Mouse (Mus musculus) MEL (cell line): ENCODE results near the gene Grb10.

Source experiments
- BHLHE40 ChIP-seq: IDR thresholded peaks from 2 replicates; pipeline ENCODE4 v1.6.1; 2012; ENCODE audit warnings: low read depth, mild to moderate bottlenecking, inconsistent platforms, low read length, improper control_type of control experiment, borderline replicate concordance
- CTCF ChIP-seq, 3 experiments: IDR thresholded peaks in 2 of 3; conservative IDR thresholded peaks in 1 of 3; 2 replicates each; pipeline ENCODE4 v1.5.1; 2011 to 2012; ENCODE audit warnings: low read length in 3 of 3, low read depth in 2 of 3, mild to moderate bottlenecking in 2 of 3, improper control_type of control experiment in 1 of 3, inconsistent platforms in 1 of 3, mixed read lengths in 1 of 3, moderate library complexity in 1 of 3; ENCODE audit not compliant: control insufficient read depth in 1 of 3, insufficient read depth in 1 of 3, poor library complexity in 1 of 3, severe bottlenecking in 1 of 3
- E2F4 ChIP-seq: IDR thresholded peaks from 2 replicates; pipeline ENCODE4 v1.6.1; 2011; ENCODE audit warnings: low read depth, low read length, improper control_type of control experiment, borderline replicate concordance
- ELF1 ChIP-seq: IDR thresholded peaks from 2 replicates; pipeline ENCODE4 v1.6.1; 2014; ENCODE audit warnings: low read depth, mild to moderate bottlenecking, inconsistent platforms, low read length, improper control_type of control experiment, moderate library complexity
- EP300 ChIP-seq, 2 experiments: IDR thresholded peaks; 2 replicates each; pipeline ENCODE4 v1.6.1; 2011; ENCODE audit warnings: improper control_type of control experiment in 2 of 2, low read length in 2 of 2, low read depth in 1 of 2, mild to moderate bottlenecking in 1 of 2
- GATA1 ChIP-seq: IDR thresholded peaks from 2 replicates; pipeline ENCODE4 v1.6.1; 2011; ENCODE audit warnings: low read depth, low read length, improper control_type of control experiment
- HCFC1 ChIP-seq: IDR thresholded peaks from 2 replicates; pipeline ENCODE4 v1.6.1; 2012; ENCODE audit warnings: low read depth, mild to moderate bottlenecking, inconsistent platforms, low read length, improper control_type of control experiment, moderate library complexity
- MAZ ChIP-seq: IDR thresholded peaks from 2 replicates; pipeline ENCODE4 v1.6.1; 2012; ENCODE audit warnings: low read depth, mild to moderate bottlenecking, inconsistent platforms, low read length, improper control_type of control experiment
- POLR2A ChIP-seq, 2 experiments: IDR thresholded peaks; 2 replicates each; pipeline ENCODE4 v1.6.1; 2011 to 2012; ENCODE audit warnings: low read length in 2 of 2, mild to moderate bottlenecking in 2 of 2, control low read depth in 1 of 2, improper control_type of control experiment in 1 of 2, low read depth in 1 of 2, moderate library complexity in 1 of 2; ENCODE audit not compliant: control insufficient read depth in 1 of 2, insufficient read depth in 1 of 2, poor library complexity in 1 of 2
- SMC3 ChIP-seq: IDR thresholded peaks from 2 replicates; pipeline ENCODE4 v1.6.1; 2011; ENCODE audit warnings: low read depth, low read length, improper control_type of control experiment
- TAL1 ChIP-seq: IDR thresholded peaks from 2 replicates; pipeline ENCODE4 v1.6.1; 2012; ENCODE audit warnings: mild to moderate bottlenecking, inconsistent platforms, low read length, moderate library complexity, mixed read lengths
- USF1 ChIP-seq: IDR thresholded peaks from 2 replicates; pipeline ENCODE4 v1.6.1; 2014; ENCODE audit warnings: low read depth, mild to moderate bottlenecking, inconsistent platforms, low read length, improper control_type of control experiment, moderate library complexity

GRCm38 (mm10) chr11:12075449-12075848 is 37.0 kb upstream of the Grb10 start:
- TF ChIP-seq USF1 (no peak), CTCF (IDR thresholded peaks at IDR 0.05 in 2 of 3, conservative IDR thresholded peaks at IDR 0.05 in 1 of 3; ENCODE audit: control insufficient read depth in 1 of 3, insufficient read depth in 1 of 3, low read depth in 2 of 3, low read length in 3 of 3, poor library complexity in 1 of 3, severe bottlenecking in 1 of 3) (no peak), EP300 (IDR thresholded peaks at IDR 0.05; ENCODE audit: low read depth in 1 of 2, low read length in 2 of 2) (no peak), SMC3 (no peak), POLR2A (IDR thresholded peaks at IDR 0.05; ENCODE audit: control insufficient read depth in 1 of 2, insufficient read depth in 1 of 2, low read depth in 1 of 2, low read length in 2 of 2, poor library complexity in 1 of 2) (no peak), HCFC1 (no peak), MAZ (no peak), BHLHE40 (no peak), GATA1 (no peak), TAL1 (no peak), E2F4 (no peak), ELF1 (no peak)
